Mouse (Mus musculus) brain, embryonic 14.5 days (tissue): ENCODE measurements around the gene Esrrg. TPM values are rescaled to one million over a fixed set of nuclear protein-coding genes. Genes with fewer than 3 reads are reported as not detected.

Experiments used
- DNase-seq: peaks from one replicate; pipeline ENCODE4 v3.0.0-alpha.2; 2011; ENCODE audit warnings: low read depth
- CTCF ChIP-seq: fragments of 200-500 bp; IDR thresholded peaks from 2 replicates; pipeline ENCODE4 v1.5.1; 2012; ENCODE audit warnings: inconsistent platforms, mild to moderate bottlenecking, moderate library complexity, borderline replicate concordance; ENCODE audit not compliant: insufficient read depth, insufficient read length; ENCODE audit errors: extremely low read depth
- POLR2A ChIP-seq: fragments of 200-500 bp; IDR thresholded peaks from 2 replicates; pipeline ENCODE4 v1.6.1; 2012; ENCODE audit warnings: mild to moderate bottlenecking, inconsistent platforms, borderline replicate concordance; ENCODE audit not compliant: poor library complexity, insufficient read depth, insufficient read length, severe bottlenecking; ENCODE audit errors: extremely low read depth
- polyA plus RNA-seq: library from polyadenylated mRNA; depleted of rRNA; stranded (reverse); fragments of >200 nt; gene quantifications from 2 replicates; pipeline ENCODE4 v1.2.3, GENCODE M21; 2012

Esrrg gene
- polyA plus RNA-seq, 1 experiment: 31.4 TPM

GRCm38 (mm10) chr1:187961452-187961851 is 352.9 kb downstream of the Esrrg start:
- no peak for DNase-seq
- TF ChIP-seq POLR2A: no peak
- TF ChIP-seq CTCF: no peak

DNA sequence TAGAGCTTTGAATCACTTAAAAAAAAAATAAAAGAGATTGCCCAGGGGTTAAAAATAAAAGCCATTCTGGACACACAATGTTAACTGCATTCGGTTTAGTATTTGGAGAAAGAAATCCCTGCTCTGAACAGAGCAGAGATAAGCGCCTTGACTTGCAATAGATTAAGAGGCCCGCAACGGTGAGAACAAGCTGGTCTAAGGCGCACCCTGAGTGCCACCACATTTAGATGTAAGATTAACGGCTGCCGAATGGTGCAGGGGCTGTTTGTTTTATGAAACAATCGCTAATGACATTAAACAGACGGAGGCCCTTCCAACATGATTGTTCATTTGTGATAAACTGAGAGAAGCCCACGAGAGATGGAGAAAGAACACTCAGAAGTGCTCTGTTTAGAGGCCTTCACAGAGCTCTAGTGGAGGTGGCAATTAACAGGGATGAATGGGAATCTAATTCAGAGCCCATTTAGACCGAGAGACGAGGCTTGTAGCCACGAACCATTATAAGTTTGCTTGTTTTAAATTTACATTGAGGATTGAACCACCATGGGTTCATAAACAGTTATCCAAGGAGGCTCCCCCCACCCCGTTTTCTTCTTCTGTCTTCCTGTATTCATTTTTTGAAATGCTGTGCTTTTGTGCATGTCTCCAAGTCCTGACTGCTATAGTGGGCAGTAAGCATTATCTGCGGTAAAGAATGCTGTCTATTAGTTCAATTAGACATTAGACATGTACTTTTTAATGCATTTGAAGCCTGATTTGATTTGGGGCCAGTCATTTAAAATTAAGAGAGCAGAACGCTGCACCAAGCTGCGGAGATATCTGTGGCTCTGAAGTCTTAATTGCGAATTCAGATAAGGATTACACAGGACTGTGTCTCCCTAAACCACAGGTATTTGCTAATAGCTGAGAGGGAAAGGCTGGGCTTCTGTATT is 356.5 kb downstream of the Esrrg start:
- DNase-seq: peak; percentile 76
- TF ChIP-seq POLR2A: no peak
- no peak for TF ChIP-seq CTCF

DNA sequence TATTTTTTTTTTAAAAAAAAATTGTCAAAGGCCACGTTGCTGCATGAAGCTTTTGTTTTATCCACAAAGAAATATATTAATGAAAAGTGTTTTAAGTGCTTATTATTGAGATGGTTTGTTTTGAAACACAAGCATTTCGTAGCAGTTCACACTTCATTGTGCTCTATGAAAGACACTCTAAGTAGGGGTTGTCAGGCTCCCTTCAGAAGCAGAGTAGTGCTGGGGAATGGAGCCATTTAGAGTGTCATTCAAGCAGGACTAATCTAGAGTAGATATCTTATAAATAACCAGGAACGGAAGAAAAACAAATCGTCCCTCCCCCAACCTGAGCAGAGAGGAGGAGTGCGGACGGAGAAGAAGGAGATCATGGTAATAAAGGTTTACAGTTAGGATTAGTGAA is 357.3 kb downstream of the Esrrg start:
- TF ChIP-seq CTCF (no peak), POLR2A (no peak)
- peak; percentile 81 for DNase-seq

DNA sequence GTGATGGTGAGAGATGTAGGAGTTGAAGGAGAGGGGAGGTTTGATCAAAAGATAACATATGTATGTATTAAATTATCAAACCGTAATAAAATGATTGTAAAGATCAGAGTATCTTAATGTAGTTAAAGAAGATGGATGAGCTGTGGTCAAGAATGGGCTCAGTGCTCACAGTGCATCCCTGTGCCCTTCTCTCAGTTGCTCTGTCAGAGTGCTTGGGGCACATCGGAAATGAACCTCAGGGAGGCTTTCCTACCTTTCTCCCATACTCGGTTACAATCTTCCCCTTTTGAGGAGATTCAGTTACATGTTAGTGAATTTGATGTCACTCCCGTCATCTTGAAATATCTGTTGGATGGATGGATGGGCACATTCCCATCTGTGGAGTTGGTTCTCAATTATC is 359.8 kb downstream of the Esrrg start:
- DNase-seq: no peak
- no peak for TF ChIP-seq POLR2A
- TF ChIP-seq CTCF: no peak

DNA sequence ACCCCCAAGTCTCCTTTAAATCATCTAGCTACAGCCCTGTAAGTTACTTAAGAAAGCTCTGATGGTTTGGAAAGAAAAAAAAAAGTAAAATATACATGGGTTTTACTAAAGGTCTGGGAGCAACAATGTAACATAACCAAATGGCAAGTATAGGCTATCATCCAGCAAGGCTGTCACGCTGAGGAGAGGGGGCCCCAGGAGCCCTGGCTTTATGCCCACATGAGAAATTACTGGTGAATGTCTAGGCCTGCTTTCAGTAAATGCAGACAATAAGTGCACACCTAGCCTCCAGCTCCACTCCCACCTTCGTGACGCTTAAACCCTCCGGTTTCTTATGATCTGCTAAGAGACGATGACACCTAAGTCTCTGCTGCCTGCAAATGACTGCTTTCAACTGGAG is 360.9 kb downstream of the Esrrg start:
- DNase-seq: no peak
- TF ChIP-seq POLR2A: no peak
- TF ChIP-seq CTCF: no peak

DNA sequence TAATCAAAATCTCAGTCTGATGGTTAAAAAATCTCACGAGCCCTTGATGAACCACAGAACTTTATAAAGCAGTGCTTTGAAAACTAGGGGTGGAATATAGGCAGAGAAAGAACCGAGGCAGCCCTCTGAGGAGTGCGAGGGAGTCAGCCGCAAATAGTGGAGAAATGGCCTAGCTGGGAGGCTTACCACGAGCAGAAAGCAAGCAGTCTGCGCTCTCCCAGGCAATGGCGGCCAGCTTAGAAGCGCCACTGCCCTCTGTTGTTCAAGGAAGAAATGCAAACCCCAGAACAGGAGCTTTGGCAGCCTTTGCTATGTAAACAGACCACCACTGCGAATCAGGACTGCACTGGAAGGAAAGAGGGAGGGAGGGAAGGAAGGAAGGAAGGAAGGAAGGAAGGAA is 365.8 kb downstream of the Esrrg start:
- DNase-seq: peak; percentile 91
- TF ChIP-seq CTCF: peak; percentile 82
- TF ChIP-seq POLR2A: no peak

GRCm38 (mm10) chr1:187975465-187976352 is 367.1 kb downstream of the Esrrg start:
- peak; percentile 63 for DNase-seq

GRCm38 (mm10) chr1:187976353-187976730 is 367.8 kb downstream of the Esrrg start:
- no peak for DNase-seq
- TF ChIP-seq POLR2A (no peak), CTCF (no peak)

More at GRCm38 (mm10) chr1:187975465-187976352, 367.1 kb downstream of the Esrrg start:
- TF ChIP-seq CTCF (peak; percentile 25; the same call in 1 of the 2 replicates), POLR2A (no peak)

GRCm38 (mm10) chr1:187981028-187981427 is 372.4 kb downstream of the Esrrg start:
- no peak for TF ChIP-seq CTCF
- TF ChIP-seq POLR2A: no peak
- DNase-seq: peak; percentile 61

DNA sequence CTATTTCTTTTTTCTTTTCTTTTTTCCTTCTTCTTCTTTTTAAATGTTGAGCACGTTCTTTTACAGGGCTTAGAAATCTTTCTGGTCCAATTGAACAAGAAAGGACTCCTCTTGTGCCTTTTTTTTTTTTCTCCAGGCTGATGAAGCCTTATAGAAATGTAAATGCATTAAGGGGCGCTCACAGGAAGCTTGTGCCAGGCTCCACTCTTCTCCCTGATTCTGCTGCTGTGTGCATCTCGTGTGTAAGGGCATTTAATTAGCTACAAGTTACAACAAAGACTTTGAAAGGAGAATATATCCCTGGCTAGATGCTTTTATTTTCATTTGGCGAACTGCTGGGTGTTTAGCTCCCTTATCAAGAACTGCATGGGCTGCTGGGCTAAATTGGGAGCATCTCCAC is 374.6 kb downstream of the Esrrg start:
- peak; percentile 79 for DNase-seq
- no peak for TF ChIP-seq CTCF
- TF ChIP-seq POLR2A: no peak

DNA sequence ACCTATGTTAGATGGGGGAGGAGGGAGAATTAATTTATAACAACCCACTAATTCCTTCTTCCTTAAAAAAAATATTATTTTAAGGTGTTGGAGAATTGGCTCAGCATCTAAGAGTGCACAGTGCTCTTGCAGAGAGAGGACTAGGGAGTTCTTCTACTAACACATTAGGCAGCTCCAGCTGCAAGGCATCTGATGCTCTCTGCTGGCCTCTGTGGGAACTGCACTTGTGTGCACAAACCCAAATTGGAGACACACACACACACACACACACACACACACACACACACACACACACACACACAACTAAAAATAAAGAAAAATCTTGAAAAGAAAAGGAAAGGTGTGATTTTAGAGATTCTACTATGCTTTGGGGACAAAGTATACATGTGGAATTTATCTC is 381.6 kb downstream of the Esrrg start:
- no peak for TF ChIP-seq POLR2A
- TF ChIP-seq CTCF: peak; percentile 36; the same call in 1 of the 2 replicates
- DNase-seq: no peak
